Mouse (Mus musculus): ENCODE data around the gene Slc13a4.
A peak's percentile ranks its signal among the peaks of the same experiment; 100 is the strongest.

Gene Slc13a4

GRCm38 (mm10) chr6:35254136-35254904, 53.6 kb downstream of the Slc13a4 start:
- DNase-seq, result no peak

GRCm38 (mm10) chr6:35253474-35253873, 54.5 kb downstream of the Slc13a4 start:
- no peak for DNase-seq

GRCm38 (mm10) chr6:35252477-35253346, 55.2 kb downstream of the Slc13a4 start:
- DNase-seq, result peak; percentile 97

DNA sequence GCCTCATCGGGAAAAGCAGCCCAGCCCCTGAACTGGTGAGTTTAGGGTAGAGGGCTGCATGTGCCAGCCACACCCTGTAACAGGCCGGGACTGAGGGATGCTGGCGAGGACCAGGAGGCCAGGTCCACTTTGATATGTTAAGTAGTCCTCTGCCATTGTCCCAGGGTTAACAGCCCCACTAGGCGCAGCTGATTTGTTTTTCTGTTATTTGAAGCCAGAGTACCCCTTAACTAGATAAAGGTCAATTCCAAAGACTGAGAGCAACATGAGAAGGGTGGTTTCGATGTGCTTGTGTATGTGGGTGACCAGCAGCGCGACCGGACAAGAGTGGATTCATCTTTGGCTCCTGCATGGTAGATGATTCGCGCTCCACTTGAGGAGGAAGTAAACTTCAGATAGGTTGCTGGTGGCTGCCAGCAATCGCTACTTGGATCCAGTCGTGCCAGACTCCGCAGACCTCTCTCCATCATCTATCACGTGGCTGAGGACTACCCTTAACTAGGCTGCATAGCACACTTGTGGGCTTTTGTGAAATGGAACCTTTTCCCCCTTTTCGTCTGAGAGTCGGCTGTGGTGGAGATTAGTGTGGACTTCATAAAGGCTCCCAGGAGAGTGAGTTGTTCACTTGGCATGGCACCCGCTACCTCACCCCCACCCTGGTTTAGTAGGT, 56.0 kb downstream of the Slc13a4 start:
- DNase-seq, result no peak

GRCm38 (mm10) chr6:35245086-35245485, 62.8 kb downstream of the Slc13a4 start:
- DNase-seq, result no peak

DNA sequence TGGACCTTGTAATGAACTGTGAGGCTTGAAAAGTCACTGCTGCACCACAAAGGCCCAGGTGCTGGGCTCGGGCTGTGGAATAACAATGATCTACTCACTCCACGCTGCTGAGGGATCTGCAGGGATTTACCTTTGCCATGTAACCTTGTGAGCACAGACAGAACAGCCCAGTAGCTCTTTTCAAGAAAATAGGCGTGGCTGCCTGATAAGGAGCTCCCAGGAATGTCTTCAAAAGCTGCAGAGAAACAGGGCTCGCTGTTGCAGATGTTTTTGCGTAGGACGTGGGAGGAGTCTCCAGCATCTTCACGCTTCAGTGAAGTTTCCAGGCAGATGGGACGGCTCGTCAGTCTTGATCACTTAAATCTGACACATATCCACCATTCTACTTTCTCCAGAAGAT, 63.9 kb downstream of the Slc13a4 start:
- DNase-seq, result no peak

- no peak for DNase-seq
These were observed 64.7 kb downstream of the Slc13a4 start for GRCm38 (mm10) chr6:35243252-35243651.

GRCm38 (mm10) chr6:35236108-35236785, 71.7 kb downstream of the Slc13a4 start:
- no peak for DNase-seq

GRCm38 (mm10) chr6:35229415-35229814, 78.5 kb downstream of the Slc13a4 start:
- no peak for DNase-seq

GRCm38 (mm10) chr6:35225696-35226095, 82.2 kb downstream of the Slc13a4 start:
- DNase-seq, result no peak

Data from thymus, postnatal 4 days (tissue).